Mouse (Mus musculus) midbrain, embryonic 13.5 days (tissue): ENCODE data around the gene Bsn. TPM values are rescaled to one million over a fixed set of nuclear protein-coding genes. Genes with fewer than 3 reads are reported as not detected.

Source experiments
- ATAC-seq: fragments of 200-750 bp; cut with Nextera tagmentation; 2 replicates; pipeline ENCODE4 v1.8.0; 2017; ENCODE audit warnings: mild to moderate bottlenecking, moderate TSS enrichment, moderate library complexity
- H3K27ac ChIP-seq: fragments of 300-500 bp; sonication (generic); 2 replicates; pipeline ENCODE4 v1.5.1; 2015; ENCODE audit warnings: inconsistent platforms, mild to moderate bottlenecking, moderate library complexity
- H3K27me3 ChIP-seq: fragments of 300-500 bp; sonication (generic); 2 replicates; pipeline ENCODE4 v1.6.1; 2015; ENCODE audit warnings: mild to moderate bottlenecking, inconsistent platforms
- H3K36me3 ChIP-seq: fragments of 300-500 bp; sonication (generic); 2 replicates; pipeline ENCODE4 v1.6.1; 2015; ENCODE audit warnings: mild to moderate bottlenecking, inconsistent platforms
- H3K4me1 ChIP-seq: fragments of 300-500 bp; sonication (generic); replicated peaks from 2 replicates; pipeline ENCODE4 v1.6.1; 2015; ENCODE audit warnings: inconsistent platforms
- H3K4me2 ChIP-seq: fragments of 300-500 bp; sonication (generic); replicated peaks from 2 replicates; pipeline ENCODE4 v1.6.1; 2015; ENCODE audit warnings: moderate library complexity, mild to moderate bottlenecking, inconsistent platforms
- H3K4me3 ChIP-seq: fragments of 300-500 bp; sonication (generic); replicated peaks from 2 replicates; pipeline ENCODE4 v1.5.1; 2015; ENCODE audit warnings: mild to moderate bottlenecking, inconsistent platforms
- H3K9ac ChIP-seq: fragments of 300-500 bp; sonication (generic); replicated peaks from 2 replicates; pipeline ENCODE4 v1.6.1; 2015; ENCODE audit warnings: mild to moderate bottlenecking, inconsistent platforms
- H3K9me3 ChIP-seq: fragments of 300-500 bp; sonication (generic); 2 replicates; pipeline ENCODE4 v1.6.1; 2016; ENCODE audit warnings: mild to moderate bottlenecking, inconsistent platforms
- WGBS: fragments of 180-500 bp; shearing (Covaris S2); methylation state at CpG from one replicate; pipeline ENCODE4 v1.1.7; 2015; 5-methylcytosine and 5-hydroxymethylcytosine counted together
- polyA plus RNA-seq: library from polyadenylated mRNA; unstranded; fragments of >200 nt; fragmentation: Nextera tagmentation; extraction: Ambion mirVana; gene quantifications from 2 replicates; pipeline ENCODE4 v1.2.1, GENCODE M21; 2015

The Bsn gene
- polyA plus RNA-seq, 1 experiment from 2014 or later, result 8.0 TPM

DNA sequence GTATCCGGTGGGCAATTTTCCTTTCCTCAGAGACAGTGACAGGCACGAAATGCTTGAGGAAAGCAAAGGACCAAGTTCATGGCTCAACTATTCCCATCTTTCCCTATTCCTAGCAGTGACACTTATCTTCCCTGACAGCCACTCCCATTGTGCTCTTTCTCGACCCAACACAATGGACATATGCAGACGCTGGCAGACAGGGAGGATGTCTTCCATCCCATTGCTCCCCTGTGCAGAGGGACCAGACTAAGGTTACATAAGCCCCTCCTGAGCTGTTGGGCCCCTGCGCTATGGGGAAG lies 747 bp downstream of the Bsn start:
- peaks cover 35% of the 10 kb centered on the region for H3K4me1 ChIP-seq
- WGBS, result 28% methylated on average over 5 of the region's 5 CpGs
- H3K9ac ChIP-seq, result peak overlapping the region; percentile 95
- H3K36me3 ChIP-seq, result peaks cover 10% of the 10 kb centered on the region; the same call in 1 of the 2 replicates
- peak overlapping the region; percentile 81 for H3K4me2 ChIP-seq
- H3K27me3 ChIP-seq, result no peaks in the 10 kb centered on the region
- H3K9me3 ChIP-seq, result no peaks in the 10 kb centered on the region
- H3K4me3 ChIP-seq, result peak overlapping the region; percentile 88
- peak overlapping the region; percentile 85 for H3K27ac ChIP-seq
- ATAC-seq, result no peak

DNA sequence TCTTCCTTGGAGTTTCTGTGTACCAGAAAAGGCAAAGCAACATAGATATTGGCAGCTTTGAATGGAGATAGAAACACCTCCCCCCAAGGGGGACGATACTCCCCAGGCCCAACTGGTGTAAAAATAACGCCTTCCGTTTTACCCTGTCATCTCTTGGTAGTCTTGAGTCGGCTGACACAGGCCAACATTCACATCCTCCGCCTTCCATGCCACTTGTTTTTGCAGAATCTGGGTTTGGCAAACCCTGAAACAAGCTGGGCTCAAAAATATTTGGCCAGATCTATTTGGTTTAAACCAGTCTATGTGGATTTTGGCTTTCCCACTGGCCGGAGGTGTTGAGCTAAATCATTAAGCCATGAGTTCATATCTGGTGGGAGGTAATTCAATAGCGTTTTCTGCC lies 1.2 kb downstream of the Bsn start:
- H3K9ac ChIP-seq, result peak overlapping the region; percentile 95
- peak overlapping the region; percentile 85; the same call in 1 of the 2 replicates for H3K27ac ChIP-seq
- WGBS, result 79% methylated on average over 7 of the region's 7 CpGs
- ATAC-seq, result no peak
- no peaks in the 10 kb centered on the region for H3K27me3 ChIP-seq
- H3K4me1 ChIP-seq, result peaks cover 35% of the 10 kb centered on the region
- H3K9me3 ChIP-seq, result no peaks in the 10 kb centered on the region
- H3K4me3 ChIP-seq, result peak overlapping the region; percentile 88
- peak overlapping the region; percentile 81 for H3K4me2 ChIP-seq
- H3K36me3 ChIP-seq, result peaks cover 10% of the 10 kb centered on the region; the same call in 1 of the 2 replicates

DNA sequence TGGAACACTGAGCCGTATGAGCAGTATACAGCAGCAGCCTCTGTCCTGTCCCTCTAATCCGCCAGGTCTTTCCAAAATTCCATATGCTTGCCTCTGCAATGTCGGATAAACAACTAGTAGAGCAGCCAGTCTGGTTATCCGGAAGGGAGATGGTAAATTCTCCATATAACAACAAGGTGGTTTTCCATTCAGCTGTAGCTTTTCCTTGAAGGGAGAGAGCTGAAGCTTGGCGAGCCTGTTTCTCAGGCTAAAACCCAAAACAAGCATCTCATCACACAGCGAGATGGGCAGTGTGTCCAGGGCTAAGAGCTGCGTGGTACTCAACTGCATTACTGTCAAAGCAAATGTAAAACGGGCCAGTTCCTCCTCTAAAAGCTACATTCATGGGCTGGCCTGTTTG lies 1.7 kb downstream of the Bsn start:
- WGBS, result 82% methylated on average over 8 of the region's 8 CpGs
- no peak for ATAC-seq
- H3K4me3 ChIP-seq, result peak overlapping the region; percentile 88
- H3K9me3 ChIP-seq, result no peaks in the 10 kb centered on the region
- peaks cover 10% of the 10 kb centered on the region; the same call in 1 of the 2 replicates for H3K36me3 ChIP-seq
- peak overlapping the region; percentile 95; the same call in 1 of the 2 replicates for H3K9ac ChIP-seq
- no peaks in the 10 kb centered on the region for H3K27me3 ChIP-seq
- H3K4me1 ChIP-seq, result peaks cover 39% of the 10 kb centered on the region
- H3K4me2 ChIP-seq, result peak overlapping the region; percentile 81
- no peak overlapping the region for H3K27ac ChIP-seq

DNA sequence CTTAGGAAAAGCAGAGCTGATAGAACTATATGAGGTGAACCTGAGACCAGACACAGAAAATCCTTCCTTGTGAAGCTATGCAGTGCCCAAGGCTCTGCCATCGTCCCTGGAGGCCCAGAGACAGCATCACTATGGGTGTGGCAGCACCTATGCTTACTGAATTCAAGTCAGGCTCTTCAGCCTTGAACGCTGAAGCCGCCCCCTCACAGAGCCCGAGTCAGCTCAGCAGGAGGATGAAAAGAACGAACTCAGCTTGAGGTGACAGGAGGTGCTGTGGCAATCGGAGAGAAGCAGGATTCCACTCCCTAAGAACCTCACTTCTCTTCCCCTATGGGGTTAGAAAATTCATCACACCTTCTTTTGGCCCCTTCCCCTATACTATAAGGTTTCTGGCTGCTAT lies 2.6 kb downstream of the Bsn start:
- peaks cover 14% of the 10 kb centered on the region; the same call in 1 of the 2 replicates for H3K36me3 ChIP-seq
- H3K4me3 ChIP-seq, result no peak overlapping the region
- no peaks in the 10 kb centered on the region for H3K9me3 ChIP-seq
- H3K27me3 ChIP-seq, result no peaks in the 10 kb centered on the region
- peak overlapping the region; percentile 49 for H3K9ac ChIP-seq
- H3K27ac ChIP-seq, result no peak overlapping the region
- 52% methylated on average over 6 of the region's 6 CpGs for WGBS
- peak overlapping the region; percentile 81; the same call in 1 of the 2 replicates for H3K4me2 ChIP-seq
- peaks cover 39% of the 10 kb centered on the region for H3K4me1 ChIP-seq
- ATAC-seq, result no peak

DNA sequence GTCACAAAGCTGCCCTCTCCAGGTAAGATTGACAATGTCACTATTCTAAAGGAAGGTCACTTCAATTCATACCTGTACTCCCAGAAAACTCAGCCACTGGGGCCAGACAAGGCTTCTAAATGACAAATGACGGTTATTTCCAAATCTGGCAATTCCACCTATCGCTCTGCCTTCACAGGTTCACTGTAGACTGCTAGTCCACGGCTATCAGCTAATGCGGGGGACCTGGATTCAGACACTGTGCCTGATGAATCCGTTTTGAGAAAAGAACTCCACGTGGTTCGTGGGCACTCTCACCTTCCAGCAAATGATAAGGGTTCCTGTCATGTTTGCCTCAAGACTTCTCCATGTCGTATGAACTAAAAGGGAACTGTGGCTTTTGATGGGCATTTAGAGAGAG lies 4.4 kb downstream of the Bsn start:
- Histone ChIP-seq H3K27ac (no peak overlapping the region), H3K4me1 (peaks cover 39% of the 10 kb centered on the region), H3K27me3 (no peaks in the 10 kb centered on the region), H3K4me2 (no peak overlapping the region), H3K4me3 (no peak overlapping the region), H3K9me3 (no peaks in the 10 kb centered on the region), H3K36me3 (peaks cover 14% of the 10 kb centered on the region; the same call in 1 of the 2 replicates), H3K9ac (no peak overlapping the region)
- no peak for ATAC-seq
- WGBS, result 88% methylated on average over 8 of the region's 8 CpGs

DNA sequence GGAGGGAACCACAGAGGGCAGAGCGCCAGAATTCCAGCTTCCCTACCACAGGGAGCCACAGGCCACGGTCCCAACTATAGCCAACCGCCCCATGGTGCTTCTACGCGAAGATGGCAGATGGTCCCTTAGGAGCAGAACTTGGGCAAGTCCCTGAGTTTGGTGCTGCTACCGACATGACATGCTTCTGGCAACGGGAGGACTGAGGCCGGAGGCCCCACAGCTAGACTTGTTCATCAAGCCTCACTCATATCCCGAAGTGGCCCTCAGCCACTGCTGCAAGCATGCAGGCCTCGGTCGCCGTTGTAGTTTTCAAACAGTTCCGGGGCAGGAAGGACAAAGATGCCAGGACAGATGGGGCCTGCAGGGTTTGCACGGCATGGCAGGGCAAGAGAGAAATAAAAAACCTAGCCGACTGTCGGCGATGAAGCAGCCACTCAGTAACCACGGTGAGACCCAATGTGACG lies 6.6 kb downstream of the Bsn start:
- no peak for ATAC-seq
- no peak overlapping the region for H3K4me3 ChIP-seq
- H3K36me3 ChIP-seq, result peaks cover 17% of the 10 kb centered on the region; the same call in 1 of the 2 replicates
- no peak overlapping the region for H3K27ac ChIP-seq
- H3K4me2 ChIP-seq, result no peak overlapping the region
- no peaks in the 10 kb centered on the region for H3K27me3 ChIP-seq
- H3K9ac ChIP-seq, result no peak overlapping the region
- H3K4me1 ChIP-seq, result peaks cover 32% of the 10 kb centered on the region
- H3K9me3 ChIP-seq, result no peaks in the 10 kb centered on the region
- WGBS, result 92% methylated on average over 19 of the region's 19 CpGs

DNA sequence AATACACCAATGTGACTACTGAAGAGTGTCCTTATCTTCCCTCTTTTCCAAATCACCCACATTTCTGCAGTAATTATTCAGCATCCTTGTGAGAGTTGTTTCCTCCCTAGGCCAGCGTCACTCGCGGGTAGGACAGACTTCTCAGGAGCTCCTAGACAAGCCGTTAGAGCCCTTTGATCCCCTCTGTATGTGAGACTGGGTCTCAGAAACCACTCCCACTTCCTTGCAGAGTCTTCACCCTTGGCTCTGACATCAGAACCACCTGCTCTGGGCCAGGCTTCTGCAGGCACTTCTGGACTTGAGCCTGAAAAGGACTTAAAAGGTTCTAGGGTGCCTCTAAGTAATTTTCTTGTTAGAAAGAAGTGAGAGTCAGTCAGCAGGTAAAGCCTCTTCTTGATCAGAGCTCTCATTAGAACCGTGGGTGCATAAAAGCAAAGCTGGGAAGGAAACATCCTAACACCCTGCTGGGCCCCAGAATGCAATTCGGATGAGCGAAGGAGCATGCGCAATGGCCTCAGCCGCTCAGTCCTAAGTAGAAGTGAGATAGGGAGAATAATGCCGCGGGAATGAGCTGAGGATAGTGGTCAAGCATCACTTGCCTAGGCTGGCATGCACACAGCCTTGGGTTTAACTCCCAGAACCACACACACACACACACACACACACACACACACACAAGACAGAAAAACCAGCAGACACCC lies 7.2 kb downstream of the Bsn start:
- no peak for ATAC-seq
- Histone ChIP-seq H3K9me3 (no peaks in the 10 kb centered on the region), H3K27ac (no peak overlapping the region), H3K4me1 (peaks cover 26% of the 10 kb centered on the region), H3K9ac (no peak overlapping the region), H3K4me2 (no peak overlapping the region), H3K36me3 (peaks cover 22% of the 10 kb centered on the region; the same call in 1 of the 2 replicates), H3K27me3 (no peaks in the 10 kb centered on the region), H3K4me3 (no peak overlapping the region)
- WGBS, result 75% methylated on average over 11 of the region's 11 CpGs

DNA sequence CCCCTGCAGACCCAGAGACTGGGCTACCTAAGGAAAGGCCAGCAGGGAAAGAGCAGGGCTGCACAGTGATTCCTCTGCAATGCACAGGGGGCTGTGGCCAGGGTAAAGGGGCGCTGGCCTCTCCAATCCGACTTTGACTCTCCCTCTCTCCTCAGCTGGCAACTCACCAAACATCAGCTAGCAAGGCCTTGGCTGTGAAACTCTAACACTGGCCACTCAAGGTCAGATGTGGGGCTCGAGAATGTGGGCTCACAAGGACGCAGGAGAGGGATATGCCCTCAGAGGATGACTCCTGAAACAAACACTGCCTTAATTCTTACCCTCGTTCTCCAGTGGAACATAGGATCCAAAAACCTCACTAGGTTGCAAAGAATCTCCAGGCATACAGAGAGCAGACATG lies 11.8 kb downstream of the Bsn start:
- no peaks in the 10 kb centered on the region for H3K9me3 ChIP-seq
- H3K4me2 ChIP-seq, result no peak overlapping the region
- no peak overlapping the region for H3K27ac ChIP-seq
- WGBS, result 80% methylated on average over 5 of the region's 5 CpGs
- H3K4me1 ChIP-seq, result peaks cover 7% of the 10 kb centered on the region; the same call in 1 of the 2 replicates
- ATAC-seq, result no peak
- no peak overlapping the region for H3K4me3 ChIP-seq
- H3K36me3 ChIP-seq, result peaks cover 13% of the 10 kb centered on the region; the same call in 1 of the 2 replicates
- H3K27me3 ChIP-seq, result no peaks in the 10 kb centered on the region
- no peak overlapping the region for H3K9ac ChIP-seq

DNA sequence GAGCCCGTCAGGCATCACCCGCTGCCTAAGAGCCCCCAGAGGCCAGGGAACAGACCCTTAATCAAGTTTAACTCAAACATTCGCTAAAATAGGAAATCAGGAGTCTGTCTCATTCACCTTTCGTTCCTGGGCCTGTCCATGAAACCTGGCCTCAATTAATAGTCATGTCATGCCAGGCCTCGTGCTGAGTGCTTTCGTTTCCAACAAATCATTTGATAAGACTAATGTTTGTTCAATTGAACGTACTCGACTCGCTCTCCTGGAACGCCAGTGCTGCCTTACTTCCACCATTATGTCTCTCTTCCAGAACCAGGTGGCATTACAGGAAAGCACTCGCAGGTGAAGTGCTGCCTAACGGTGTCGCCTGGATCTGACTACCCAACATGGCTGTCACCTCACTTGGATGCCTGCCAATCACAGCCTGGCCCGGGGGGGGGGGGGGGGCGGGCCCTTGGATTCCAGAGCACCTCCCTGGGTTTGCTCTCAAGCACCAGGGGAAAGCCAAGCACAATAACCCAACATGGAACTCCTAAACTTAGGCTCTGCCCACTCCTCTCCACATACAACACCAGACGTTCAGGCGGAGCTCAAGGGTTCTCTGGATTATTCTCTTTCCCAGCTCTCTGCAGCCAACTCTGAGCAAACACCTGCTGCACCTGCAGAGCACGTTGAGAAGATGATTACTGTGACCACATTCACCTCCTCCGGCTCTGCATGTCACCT lies 14.9 kb downstream of the Bsn start:
- WGBS, result 79% methylated on average over 19 of the region's 19 CpGs
- peaks cover 17% of the 10 kb centered on the region; the same call in 1 of the 2 replicates for H3K4me1 ChIP-seq
- no peaks in the 10 kb centered on the region for H3K9me3 ChIP-seq
- H3K27ac ChIP-seq, result no peak overlapping the region
- H3K27me3 ChIP-seq, result no peaks in the 10 kb centered on the region
- no peak for ATAC-seq
- no peak overlapping the region for H3K4me3 ChIP-seq
- peaks cover 9% of the 10 kb centered on the region; the same call in 1 of the 2 replicates for H3K36me3 ChIP-seq
- H3K4me2 ChIP-seq, result no peak overlapping the region
- H3K9ac ChIP-seq, result no peak overlapping the region

DNA sequence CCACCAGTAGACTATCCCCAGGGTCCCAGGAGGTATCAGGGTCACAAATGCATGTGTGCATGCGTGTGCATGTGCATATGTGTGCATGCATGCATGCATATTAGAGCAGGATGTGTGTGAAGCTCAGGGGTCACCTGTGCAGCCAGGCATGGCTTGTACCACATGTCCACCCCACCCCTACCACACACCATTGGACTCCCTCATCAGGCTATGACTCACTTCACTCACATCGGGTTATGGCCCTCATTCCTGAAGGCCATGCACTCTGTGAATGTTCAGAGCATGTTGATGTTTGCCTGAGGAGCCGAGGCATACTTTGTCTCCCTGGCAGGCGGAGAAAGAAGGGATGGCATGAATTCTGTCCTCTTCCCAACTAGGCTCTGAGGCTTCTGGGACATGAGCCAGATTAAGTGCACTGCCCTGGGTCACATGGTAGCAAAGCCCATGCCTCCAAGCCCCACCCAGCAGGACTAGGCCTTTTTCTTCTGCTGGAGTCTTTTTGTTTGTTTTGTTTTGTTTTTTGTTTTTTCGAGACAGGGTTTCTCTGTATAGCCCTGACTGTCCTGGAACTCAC lies 17.3 kb downstream of the Bsn start:
- Histone ChIP-seq H3K9ac (no peak overlapping the region), H3K9me3 (no peaks in the 10 kb centered on the region), H3K36me3 (peaks cover 9% of the 10 kb centered on the region), H3K27ac (no peak overlapping the region), H3K27me3 (no peaks in the 10 kb centered on the region), H3K4me2 (no peak overlapping the region), H3K4me3 (no peak overlapping the region), H3K4me1 (peaks cover 17% of the 10 kb centered on the region; the same call in 1 of the 2 replicates)
- 84% methylated on average over 5 of the region's 5 CpGs for WGBS
- no peak for ATAC-seq

DNA sequence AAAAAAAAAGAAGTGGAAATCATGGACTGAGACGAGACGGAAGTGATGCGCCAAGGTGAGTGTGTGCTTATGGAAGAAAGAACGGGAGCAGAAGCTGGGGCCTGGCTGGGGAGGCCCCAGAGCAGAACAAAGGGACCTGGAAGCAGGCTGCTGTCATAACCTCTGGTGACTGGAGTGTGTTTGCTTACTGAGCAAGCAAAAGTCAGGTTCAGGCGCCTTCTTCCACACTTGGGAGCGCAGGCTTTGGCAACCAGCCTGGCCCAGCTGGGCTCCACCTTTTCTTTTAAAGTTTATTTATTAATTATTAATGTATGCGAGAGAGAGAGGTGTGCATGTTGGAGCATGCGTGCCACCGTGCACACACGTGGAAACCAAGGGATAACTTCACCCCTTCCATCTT lies 20.4 kb downstream of the Bsn start:
- peaks cover 17% of the 10 kb centered on the region; the same call in 1 of the 2 replicates for H3K4me1 ChIP-seq
- H3K36me3 ChIP-seq, result peaks cover 9% of the 10 kb centered on the region
- H3K9ac ChIP-seq, result no peak overlapping the region
- no peaks in the 10 kb centered on the region for H3K27me3 ChIP-seq
- H3K27ac ChIP-seq, result peak overlapping the region; percentile 14; the same call in 1 of the 2 replicates
- ATAC-seq, result no peak
- no peak overlapping the region for H3K4me2 ChIP-seq
- no peaks in the 10 kb centered on the region for H3K9me3 ChIP-seq
- no peak overlapping the region for H3K4me3 ChIP-seq
- 79% methylated on average over 10 of the region's 10 CpGs for WGBS

DNA sequence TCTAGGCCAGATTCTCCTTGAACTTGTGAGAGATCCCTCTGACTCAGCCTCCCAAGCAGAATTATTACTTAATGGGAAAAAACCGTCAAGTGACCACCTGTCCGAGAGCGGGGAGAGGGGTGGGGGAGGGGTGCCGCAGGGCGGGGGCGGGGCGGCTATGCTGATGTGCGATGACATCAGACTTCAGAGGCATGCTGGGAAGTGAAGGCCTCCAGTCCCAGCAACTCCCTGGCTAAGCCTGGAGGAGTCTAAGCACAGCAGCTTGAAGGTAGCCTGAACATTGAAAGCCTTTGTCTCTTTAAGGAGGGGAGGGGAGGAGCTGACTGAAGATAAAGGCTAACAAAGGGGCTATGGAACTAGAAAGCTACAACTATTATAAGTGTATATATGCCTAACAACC lies 25.0 kb downstream of the Bsn start:
- Histone ChIP-seq H3K27me3 (no peaks in the 10 kb centered on the region), H3K36me3 (peaks cover 9% of the 10 kb centered on the region), H3K4me2 (no peak overlapping the region), H3K9me3 (no peaks in the 10 kb centered on the region), H3K9ac (no peak overlapping the region), H3K27ac (no peak overlapping the region), H3K4me3 (no peak overlapping the region), H3K4me1 (0 out of 2 replicates have a peak, but pooled peaks cover 5% of the 10 kb centered on the region)
- WGBS, result 20% methylated on average over 8 of the region's 8 CpGs
- ATAC-seq, result no peak
